Mouse (Mus musculus): ENCODE measurements around the gene Ebf1.

Ebf1 gene

DNA sequence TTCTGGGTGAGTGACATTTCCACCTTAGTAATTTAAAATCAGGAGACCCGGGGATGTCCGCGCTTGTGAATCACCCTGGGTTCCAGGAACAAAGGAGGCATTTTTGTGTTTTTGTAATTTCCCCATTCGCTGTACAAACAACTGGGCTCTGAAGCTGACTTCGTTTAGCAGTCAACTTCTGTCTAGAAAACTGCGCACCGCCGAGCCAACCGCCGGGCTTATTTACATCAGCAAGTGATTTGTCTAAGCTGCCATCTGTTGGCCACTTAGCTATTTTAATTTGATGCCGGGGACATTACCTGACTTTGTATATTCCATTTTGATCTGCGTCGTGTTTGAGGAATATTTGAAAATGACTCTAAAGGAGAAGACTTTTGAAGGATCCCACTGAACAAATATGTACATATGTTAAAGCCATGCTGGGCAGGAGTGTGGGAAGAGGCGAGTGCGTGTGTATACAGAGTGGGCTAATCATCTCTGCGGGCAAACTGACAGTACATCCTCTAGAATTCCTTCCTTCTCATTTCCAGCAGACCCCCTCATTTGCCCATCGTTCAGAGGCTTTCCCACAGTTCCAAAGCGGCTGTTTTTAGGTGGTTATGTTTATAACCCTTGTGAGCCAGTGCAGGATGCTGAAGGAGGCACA lies 216.4 kb downstream of the Ebf1 start:
- peak; percentile 14 to 17 for DNase-seq (ENCODE audit: low spot score in 2 of 2)

DNA sequence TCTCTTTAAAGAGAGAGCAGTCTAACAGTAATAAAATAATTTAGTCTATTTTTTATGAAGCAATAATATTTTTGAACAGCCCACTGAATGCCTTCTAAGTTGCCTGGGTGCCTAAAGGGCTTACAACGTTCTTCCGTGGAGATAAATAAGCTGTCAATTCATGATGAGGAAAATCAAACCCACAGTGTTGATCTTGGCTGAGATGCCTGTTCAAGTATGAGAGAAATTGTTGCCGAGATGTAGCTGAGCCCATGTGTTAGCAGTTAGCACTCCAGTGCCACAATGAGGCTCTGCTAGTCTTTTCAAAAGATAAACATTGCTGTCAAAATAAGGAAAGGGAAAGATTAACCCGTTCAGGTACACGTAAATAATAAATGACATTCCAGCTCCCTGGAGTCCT lies 218.0 kb downstream of the Ebf1 start:
- DNase-seq (ENCODE audit: low spot score in 2 of 2), result no peak

DNA sequence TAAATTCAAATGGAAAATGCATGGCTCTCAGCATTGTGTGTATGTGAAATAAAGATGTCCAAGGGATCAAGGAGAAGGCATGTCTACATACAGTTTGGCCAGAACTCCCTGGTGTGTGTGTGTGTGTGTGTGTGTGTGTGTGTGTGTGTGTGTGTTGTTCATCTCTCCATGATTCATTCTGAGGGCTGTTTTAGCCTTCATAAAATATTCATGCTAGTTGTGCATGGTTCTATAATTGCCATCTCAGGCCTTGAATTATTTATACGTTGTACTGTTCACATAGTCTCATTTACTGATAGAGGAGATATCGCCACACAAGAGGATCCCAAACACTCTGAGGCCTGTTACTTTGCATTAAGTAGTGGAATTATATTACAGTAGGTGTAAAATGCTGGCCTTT lies 220.5 kb downstream of the Ebf1 start:
- no peak for DNase-seq (ENCODE audit: low spot score in 2 of 2)

DNA sequence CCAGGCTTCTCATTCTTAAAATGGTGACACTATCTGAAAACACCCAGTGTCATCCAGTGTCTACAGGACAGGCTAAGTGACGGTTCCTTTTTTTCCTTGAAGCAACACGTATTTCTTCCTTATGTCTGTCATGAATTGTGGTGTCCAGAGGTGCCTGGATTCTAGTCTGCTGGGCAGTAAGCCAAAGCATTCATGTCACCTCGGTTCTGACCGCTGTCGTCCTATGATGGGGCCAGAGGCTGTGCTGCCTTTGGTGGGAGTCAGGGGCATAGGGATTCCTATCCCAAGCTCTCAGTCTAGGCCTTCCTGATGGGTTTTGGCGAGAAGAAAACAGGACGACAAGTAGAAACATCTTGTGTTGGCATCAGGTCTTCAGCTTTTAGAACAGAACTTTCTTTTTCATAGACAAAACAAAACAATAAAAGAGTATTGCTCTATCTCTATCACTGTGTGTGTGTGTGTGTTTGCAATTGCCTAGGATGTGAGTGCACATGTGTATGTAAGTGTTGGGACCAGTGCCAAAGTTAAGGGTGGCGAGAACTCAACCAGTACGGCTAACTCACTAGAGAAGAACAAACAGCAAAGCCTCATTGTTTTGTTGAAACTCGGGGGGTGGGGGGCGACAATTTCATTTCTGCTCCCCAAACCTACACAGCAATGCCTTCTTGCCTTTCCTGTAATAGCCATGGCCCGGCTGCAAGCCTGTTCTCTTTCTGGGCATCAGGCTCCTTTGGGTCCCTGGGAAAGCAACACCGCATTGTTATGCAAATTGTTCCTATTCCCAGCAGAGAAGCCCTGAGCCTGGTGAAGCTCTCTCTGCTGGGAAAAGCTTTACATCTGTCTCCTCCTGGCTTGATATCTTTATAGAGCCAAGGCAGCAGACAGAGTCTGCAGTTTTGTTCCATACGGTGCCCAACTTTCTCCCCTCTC lies 224.3 kb downstream of the Ebf1 start:
- DNase-seq (ENCODE audit: low spot score in 2 of 2), result no peak

DNA sequence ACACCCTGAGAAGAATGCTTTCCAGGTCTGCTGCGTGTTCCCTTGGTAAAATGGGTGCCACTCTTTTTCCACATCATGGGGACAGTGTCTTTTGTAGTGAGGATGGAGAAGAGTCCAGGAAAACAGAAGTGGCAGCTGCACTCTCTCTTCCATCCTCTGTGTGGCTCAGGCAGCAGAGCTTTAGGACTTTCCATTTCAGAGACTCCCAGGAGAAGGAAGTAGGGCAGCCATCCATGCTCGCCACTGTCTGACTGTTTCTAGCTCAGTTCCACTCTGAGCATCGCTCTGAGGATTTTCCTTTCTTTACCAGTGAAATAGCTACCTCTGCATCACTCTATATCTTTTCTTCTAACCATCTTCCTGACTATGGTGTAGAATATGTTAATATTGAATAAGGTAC lies 234.8 kb downstream of the Ebf1 start:
- no peak for DNase-seq (ENCODE audit: low spot score in 2 of 2)

DNA sequence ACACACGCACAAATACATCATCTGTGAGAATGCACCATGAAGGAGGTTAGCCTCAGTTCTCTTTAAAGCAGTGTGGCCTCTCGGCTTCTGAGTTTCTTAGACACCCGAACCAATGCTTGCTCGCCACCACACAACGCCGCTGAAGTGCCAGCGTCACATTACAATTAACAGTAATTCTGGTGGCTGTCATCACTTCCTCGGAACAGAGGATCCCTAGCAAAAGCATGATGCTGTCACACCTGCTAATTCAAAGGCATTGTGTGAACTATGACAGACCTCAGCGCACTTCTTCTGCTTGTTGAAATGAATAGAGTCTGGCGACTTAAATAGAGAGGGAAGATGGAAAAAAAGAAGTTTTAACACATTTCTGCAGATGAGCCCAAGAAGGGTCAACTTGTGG lies 235.8 kb downstream of the Ebf1 start:
- DNase-seq (ENCODE audit: low spot score in 2 of 2), result no peak

DNA sequence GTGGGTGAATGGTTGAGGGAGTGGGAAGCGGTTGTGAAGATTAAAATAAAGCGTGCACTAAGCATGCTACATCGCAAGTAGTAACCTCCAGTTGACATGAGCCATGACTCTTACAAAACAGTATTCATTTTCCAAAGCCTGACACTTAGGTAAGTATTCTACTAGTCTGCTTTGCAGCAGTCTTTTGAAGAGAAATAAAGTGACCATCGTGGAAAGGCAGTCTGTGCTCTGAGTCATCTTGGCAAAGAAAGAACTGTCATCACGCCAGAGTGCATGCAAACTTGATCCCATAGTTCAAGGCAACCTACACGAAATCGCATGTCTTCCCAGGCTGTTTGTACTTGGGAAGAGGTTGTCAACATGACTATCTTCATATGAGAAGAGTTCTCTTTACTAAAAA lies 237.4 kb downstream of the Ebf1 start:
- DNase-seq (ENCODE audit: low spot score in 2 of 2), result no peak

DNA sequence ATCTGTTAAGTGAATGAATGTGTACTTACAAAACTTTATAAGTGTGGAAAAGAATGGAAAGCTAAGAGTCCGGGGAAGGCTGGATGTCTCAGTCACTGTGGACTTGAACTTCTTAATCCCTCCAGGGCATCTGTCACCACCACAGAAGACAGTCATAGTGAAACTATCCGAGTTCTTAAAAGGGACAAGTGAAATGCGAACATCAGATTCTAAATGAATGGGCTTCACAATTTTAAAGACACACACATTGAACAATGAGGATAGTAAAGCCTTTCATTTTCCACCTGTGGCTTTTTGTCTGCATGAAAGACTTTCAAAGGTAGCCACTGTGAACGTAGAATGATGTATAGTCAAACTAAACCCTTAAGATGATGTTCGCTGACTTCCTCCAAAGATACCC lies 244.0 kb downstream of the Ebf1 start:
- no peak for DNase-seq (ENCODE audit: low spot score in 2 of 2)

DNA sequence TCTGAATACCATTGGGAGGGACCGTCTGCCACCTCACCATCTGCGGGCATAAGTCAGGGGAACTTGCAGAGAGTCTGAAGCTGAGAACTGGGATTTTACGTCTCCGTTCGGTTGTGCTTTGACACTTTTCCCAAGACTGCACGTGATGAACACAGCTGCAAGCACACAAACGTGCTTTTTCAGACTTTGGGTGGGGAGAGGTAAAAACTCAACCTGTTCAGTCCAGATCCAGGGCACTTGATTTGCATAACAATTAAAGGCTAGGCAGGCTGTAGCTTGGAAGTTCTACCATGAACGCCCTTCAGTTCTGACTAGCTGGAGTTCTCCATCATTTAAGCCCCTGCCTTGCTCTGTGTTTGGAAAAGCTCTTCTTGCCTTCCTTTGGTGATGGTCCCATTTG lies 246.8 kb downstream of the Ebf1 start:
- DNase-seq (ENCODE audit: low spot score in 2 of 2), result no peak

DNA sequence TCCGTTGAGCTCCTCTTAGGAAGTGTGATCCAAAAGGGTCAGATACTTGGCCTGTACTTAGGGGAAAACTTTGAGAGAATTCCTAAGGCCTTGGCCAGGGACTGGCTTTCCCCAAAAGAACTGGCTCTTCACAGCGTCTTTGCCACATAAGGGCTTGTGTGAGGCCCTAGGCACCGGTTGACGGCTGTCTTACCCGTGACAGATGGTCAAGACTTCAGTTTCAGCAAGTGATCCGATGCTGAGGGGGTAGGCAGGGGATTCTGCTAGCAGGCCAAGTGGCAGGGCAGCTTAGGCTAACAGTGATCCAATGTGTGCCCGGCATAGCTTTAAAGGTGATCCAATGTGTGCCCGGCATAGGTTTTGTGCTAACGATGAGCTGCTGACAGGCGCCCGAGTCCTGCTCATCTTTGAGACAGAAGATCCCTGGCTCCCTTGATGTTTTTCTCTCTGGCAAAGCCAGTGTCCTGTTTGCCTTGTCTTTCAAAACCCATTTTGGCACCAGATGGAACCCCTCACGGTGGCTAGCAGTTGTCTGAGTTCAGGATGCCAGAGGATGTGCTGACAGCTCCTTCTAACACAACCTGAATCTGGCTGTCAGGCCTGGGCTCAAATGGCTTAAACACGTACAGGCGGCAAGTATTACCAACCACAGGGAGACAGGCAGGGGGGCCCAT lies 249.5 kb downstream of the Ebf1 start:
- DNase-seq (ENCODE audit: low spot score in 2 of 2), result no peak

DNA sequence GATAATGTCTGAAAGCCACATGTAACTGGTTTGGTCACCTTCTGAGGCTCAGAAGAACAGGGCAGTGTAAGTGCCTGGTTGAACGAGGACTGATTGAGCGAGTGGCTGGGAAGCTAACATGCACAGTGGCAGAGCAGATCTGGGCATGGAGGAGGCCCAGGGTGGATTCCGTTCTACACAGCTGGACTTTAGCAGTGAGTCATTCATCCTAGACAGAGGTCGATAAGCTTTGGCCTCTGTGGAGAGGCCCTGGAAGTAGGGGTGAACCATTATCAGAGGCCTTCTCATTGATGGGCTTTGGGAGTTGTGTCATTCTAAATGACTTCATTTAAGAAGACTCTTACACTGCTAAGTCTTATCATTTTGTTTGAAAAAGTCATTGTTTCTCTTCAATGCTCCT lies 250.3 kb downstream of the Ebf1 start:
- DNase-seq (ENCODE audit: low spot score in 2 of 2), result no peak

DNA sequence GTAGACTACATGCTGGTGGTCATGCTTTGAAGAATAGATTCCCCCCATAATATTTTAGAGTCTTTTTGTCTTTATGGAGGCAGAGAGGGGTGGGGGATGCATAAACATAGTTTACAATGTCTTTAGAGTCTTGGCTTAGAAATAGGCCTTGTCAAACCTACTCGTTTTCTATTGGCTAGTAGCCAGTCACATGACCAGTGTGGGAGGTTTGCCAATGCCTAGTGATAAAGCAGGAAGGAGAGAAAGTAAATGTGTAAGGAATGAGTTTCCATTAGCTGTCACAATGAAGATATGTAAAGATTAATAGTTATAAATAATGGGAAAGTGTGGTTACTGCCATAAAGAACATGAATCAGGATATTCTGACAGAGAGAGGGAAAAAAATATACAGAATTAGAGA lies 256.8 kb downstream of the Ebf1 start:
- DNase-seq (ENCODE audit: low spot score in 2 of 2), result no peak

DNA sequence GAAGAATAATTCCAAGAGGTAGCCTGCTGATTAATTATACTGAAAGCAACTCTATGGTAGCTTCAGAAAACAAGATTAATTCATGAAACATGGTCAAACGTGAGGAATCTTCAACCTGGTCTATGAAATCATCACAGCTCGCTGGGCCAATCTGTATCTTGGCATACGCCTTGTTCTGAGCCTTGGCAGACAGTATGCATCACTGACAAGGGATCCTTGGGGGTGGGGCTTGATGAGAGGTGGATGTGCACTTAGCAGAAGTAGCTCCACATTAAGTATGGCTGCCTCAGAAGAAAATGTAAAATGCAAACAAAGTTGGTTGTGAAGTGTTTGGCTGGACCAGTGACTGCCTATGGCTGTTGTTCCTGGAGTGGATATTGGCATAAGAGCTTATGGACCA lies 258.1 kb downstream of the Ebf1 start:
- no peak for DNase-seq (ENCODE audit: low spot score in 2 of 2)

DNA sequence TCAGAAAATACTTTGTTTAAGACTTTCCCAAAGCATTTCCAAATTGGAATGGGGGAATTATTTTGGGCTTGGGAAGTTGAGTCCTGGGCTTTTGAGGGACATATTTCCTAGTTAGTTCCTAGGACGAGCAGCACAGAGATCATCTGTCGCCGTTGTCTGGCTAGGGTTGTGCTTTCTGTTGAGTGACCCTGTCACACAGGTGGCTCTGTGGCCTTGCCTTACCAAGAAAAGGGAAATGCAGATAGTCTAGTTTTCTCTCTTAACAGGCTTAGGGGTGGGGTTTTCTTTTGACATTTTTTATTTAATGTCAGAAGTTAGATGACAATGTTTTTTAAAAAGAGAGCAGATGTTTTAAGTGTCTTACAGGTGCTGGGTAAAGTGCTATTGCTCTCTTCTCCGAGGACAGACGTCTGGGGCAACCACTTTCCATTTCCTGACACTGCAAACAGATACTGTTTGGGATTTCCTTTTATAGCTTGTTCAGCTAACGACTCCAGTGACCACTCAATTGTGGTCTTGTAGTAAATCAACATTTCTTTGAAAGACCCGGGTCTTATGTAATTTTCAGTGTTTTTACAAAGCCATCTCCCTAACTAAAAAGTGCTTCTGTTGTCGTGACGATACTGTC lies 264.1 kb downstream of the Ebf1 start:
- DNase-seq (ENCODE audit: low spot score in 2 of 2), result no peak

DNA sequence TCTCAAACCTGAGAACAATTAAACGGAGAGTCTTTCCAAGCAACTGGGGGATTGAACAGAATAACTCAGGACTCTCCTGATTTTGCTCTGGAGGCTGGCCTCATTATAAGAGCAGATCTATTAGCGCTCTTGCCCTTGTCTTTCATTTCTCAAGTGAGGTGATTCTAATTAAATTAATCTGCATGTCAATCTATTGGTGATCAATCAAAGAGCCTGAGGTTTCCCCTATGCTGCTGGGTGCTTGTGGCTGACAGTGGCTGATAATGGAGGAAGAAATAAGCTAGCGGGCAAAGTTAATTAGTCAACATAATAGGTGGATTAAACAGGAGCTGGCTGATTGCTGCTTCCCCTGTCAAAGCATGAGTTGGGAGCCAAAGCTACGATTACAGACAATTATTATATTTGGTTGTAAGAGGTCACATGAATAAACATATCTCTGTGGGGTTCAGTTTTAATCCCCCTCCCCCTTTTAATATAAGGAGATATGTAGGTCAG lies 265.4 kb downstream of the Ebf1 start:
- DNase-seq (ENCODE audit: low spot score in 2 of 2), result no peak

DNA sequence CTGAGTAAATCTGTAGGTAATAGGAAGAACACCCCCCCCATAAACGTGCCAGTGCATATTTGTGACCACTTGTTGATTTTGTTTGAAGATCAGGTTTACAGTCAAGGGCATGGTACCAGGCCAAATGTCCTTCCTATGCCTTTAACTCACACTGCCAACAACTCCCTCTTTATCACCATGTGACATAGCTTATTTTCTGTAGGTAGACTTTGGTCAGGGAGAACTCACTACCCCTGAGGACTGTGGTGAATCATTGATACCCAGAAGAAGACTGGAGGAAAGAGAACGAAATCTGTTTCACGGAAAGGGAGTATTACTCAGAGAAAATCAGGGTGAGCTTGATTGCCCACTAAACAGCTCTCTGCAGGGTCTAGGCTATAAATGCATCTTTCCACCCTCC lies 267.2 kb downstream of the Ebf1 start:
- DNase-seq (ENCODE audit: low spot score in 2 of 2), result no peak

DNA sequence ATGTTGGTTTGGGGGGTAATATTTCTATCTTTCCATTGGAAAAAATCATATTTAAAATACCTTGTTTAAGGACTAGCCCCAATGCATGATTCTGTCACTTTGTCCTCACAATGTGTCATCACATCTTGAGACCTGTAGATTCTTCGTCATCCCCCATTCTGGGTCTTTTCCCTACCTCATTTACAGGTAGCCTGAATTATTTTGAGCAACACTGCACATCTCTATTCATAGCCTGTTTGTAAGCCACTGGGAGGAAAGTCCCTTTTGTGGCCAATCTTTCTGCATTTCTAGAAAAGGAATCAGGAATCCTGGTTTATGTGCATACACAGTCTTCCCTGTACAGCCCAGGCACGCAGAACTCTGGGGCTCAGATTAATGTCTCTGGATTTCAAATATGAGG lies 269.8 kb downstream of the Ebf1 start:
- DNase-seq (ENCODE audit: low spot score in 2 of 2), result no peak

DNA sequence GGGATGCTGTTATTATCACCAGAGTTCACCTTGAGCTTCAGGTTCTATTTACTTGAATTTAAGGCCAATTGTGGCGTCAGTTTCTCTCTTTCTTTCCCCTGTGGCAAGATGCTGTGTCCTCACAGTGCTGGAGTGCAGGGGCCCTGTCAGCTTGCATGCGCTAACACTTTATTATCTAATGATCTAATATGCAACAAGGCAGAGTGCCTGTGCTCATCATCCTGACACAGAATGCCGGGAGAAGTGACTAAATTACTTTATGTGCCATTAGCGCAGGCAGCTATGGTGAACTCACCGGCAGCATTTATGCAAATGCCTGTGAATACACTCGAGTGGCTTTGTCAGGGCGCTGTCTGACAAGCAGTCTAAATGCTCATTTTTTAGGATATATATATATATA lies 270.6 kb downstream of the Ebf1 start:
- no peak for DNase-seq (ENCODE audit: low spot score in 2 of 2)

DNA sequence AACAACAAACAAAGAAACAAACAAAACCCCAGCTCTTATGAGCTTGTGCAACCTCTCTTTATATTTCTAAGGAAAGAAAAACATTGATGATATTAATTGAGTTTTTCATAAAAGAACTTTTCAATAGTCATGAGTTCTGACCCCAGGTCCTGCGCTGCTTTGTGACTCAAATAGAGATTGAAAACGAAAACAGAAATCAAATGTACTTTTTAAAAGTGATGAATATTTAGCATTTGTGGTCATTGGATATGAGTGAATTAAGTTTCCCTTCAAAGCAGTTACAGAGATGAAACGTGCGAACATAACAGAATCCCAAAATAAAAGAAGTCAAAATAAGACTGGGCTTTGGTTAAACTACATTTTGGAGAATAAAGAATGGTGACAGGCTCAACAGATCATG lies 271.3 kb downstream of the Ebf1 start:
- DNase-seq (ENCODE audit: low spot score in 2 of 2), result no peak

DNA sequence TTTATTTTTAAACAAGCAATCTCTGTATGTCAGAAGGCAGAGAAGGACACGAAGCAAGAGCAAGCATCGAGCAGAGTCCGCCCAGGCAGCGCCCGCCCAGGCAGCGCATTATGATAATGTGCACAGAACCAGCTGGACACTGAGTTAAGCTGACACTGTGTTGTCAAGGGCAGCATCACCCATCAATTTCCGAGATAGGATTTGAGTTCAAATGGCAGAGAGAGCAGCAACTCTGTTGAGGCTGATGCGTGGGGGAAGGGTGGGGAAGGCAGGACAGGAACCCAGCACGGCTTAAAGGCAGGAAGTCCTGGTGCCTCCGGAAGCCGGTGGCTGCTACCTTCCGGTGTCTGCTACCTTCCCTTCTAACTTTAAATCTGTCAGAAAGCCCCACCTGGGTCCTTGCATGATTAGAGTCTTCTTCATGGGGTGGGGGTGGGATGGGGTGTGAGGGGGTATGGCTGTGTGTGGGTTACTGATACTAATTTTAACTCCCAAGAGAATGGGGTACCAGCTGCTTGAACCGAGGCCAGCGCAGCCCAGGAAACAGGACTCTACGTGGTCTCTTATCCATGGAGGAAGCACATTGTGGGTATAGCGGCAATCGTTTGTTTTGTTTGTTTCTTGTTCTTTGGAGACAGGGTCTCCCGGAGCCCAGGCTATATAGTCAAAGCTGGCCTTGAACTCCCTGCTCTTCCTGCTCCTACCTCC lies 275.9 kb downstream of the Ebf1 start:
- DNase-seq (ENCODE audit: low spot score in 2 of 2), result no peak

DNA sequence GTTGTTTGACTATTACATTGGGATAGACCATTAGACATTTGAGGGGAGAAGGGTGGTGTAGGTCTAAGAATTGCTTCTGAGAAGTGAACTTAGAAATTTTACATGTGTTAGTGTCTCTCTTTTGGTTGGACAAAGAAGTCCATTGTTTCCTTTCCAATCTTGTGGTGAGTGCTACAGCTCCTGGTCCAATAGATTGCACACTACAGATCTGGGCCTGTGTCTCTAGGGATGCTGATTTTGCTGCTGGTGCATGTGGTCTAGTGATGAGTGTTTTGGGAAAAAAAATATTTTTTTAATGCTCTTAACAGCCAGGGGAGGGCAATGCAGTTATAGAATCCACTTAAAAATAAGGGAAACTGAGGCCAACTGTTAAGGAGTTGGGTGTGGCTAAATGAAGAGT lies 276.9 kb downstream of the Ebf1 start:
- DNase-seq (ENCODE audit: low spot score in 2 of 2), result no peak

DNA sequence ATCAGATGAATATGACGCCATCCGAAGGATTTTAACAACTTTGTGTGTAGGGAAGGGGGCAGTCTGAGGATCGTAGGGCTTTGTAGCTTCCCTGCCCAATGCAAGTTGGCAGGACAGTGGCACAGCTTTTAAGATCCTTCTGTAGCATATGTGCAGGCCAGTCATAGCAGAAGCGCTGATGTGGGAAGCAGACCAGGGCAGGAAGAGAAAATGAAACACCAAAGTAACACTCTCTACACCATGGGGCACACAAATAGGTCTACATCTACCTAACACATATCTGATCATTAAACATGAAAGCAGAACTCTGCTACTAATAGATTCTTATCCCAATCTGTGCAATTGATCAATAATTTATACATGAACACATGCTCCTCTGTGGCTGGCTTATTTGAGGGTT lies 277.7 kb downstream of the Ebf1 start:
- no peak for DNase-seq (ENCODE audit: low spot score in 2 of 2)
